Mouse (Mus musculus): ENCODE results near the gene Nckap5. TPM values are rescaled to one million over a fixed set of nuclear protein-coding genes. Genes with fewer than 3 reads are reported as not detected.
"Not testable (repeated sequence)": the region's sequence is repeated elsewhere in the genome, so short reads cannot be mapped to it uniquely, and the experiment has no call there.

Nckap5 gene
- polyA plus RNA-seq, 1 experiment from 2014 or later, result 4.8 TPM

DNA sequence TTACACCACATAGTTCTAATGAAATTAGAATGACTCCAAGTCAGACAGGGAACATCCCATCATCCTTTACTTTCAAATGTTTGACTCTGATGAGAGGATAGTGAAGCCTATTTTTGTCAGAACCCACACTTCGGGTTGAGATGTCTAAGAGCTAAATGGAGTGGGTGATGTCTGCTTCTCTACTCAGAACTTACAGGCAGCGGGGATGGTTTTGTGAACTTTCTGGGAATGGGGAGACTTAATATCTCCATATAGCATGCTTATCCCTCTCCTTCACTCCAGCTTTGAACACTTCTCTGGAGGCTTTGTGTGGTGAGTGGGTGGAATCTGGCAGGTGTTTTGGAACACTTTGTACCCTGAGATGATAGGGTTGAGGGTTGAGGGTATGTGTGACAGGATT, 698.3 kb downstream of the Nckap5 start:
- H3K4me3 ChIP-seq (ENCODE audit: low read depth, low read length), result no peak overlapping the region
- H3K9me3 ChIP-seq (ENCODE audit: control insufficient read depth, low read depth, low read length), result no peaks in the 10 kb centered on the region
- no peak overlapping the region for H3K4me2 ChIP-seq (replicated peaks; ENCODE audit: low read depth, low read length)
- no peaks in the 10 kb centered on the region for H3K4me1 ChIP-seq (ENCODE audit: control insufficient read depth, insufficient read depth, low read length)
- WGBS, result 91% methylated on average over 2 of the region's 2 CpGs
- ATAC-seq (ENCODE audit: insufficient number of reproducible peaks, insufficient read depth, low FRiP score, low read depth), result no peak
- no peaks in the 10 kb centered on the region for H3K36me3 ChIP-seq (ENCODE audit: control insufficient read depth, insufficient read depth, low read length)
- H3K9ac ChIP-seq (replicated peaks; ENCODE audit: low read depth, low read length), result no peak overlapping the region
- no peaks in the 10 kb centered on the region for H3K27me3 ChIP-seq (ENCODE audit: control insufficient read depth, insufficient read depth, low read length)
- no peak overlapping the region for H3K27ac ChIP-seq (ENCODE audit: low read length)

- Histone ChIP-seq H3K9me3 (ENCODE audit: control insufficient read depth, low read depth, low read length) (no peaks in the 10 kb centered on the region), H3K4me2 (replicated peaks; ENCODE audit: low read depth, low read length) (no peak overlapping the region), H3K27ac (ENCODE audit: low read length) (no peak overlapping the region), H3K27me3 (ENCODE audit: control insufficient read depth, insufficient read depth, low read length) (no peaks in the 10 kb centered on the region), H3K4me1 (ENCODE audit: control insufficient read depth, insufficient read depth, low read length) (no peaks in the 10 kb centered on the region), H3K9ac (replicated peaks; ENCODE audit: low read depth, low read length) (no peak overlapping the region), H3K4me3 (ENCODE audit: low read depth, low read length) (no peak overlapping the region), H3K36me3 (ENCODE audit: control insufficient read depth, insufficient read depth, low read length) (no peaks in the 10 kb centered on the region)
- 31% methylated on average over 1 of the region's 1 CpGs for WGBS
- ATAC-seq (ENCODE audit: insufficient number of reproducible peaks, insufficient read depth, low FRiP score, low read depth), result no peak
These were observed 701.5 kb downstream of the Nckap5 start for GRCm38 (mm10) chr1:126129129-126129528.

GRCm38 (mm10) chr1:126123111-126123510, 707.5 kb downstream of the Nckap5 start:
- no peaks in the 10 kb centered on the region for H3K36me3 ChIP-seq (ENCODE audit: control insufficient read depth, insufficient read depth, low read length)
- H3K4me2 ChIP-seq (replicated peaks; ENCODE audit: low read depth, low read length), result no peak overlapping the region
- WGBS, result 73% methylated on average over 5 of the region's 5 CpGs

DNA sequence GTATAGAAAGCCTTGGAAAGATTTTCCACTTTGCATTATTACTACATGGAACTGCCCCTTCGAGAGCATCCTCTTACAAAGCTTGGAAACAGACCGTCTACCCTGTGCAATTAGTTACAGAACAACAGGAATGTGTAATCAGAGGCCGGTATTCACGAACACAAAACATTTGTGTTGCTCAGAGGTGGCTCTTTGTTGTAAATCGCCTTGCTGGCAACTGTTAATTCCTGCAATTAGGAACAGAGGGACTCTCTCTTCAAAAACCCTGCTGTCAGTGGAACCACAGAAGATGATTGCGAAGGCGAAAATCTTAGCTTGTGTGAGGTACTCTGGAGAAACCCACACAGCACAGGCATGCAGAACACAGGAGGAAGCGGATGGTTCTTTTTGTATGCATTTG, 710.1 kb downstream of the Nckap5 start:
- Histone ChIP-seq H3K4me3 (ENCODE audit: low read depth, low read length) (no peak overlapping the region), H3K27ac (ENCODE audit: low read length) (no peak overlapping the region), H3K9ac (replicated peaks; ENCODE audit: low read depth, low read length) (no peak overlapping the region), H3K4me1 (ENCODE audit: control insufficient read depth, insufficient read depth, low read length) (no peaks in the 10 kb centered on the region), H3K36me3 (ENCODE audit: control insufficient read depth, insufficient read depth, low read length) (no peaks in the 10 kb centered on the region), H3K4me2 (replicated peaks; ENCODE audit: low read depth, low read length) (no peak overlapping the region), H3K9me3 (ENCODE audit: control insufficient read depth, low read depth, low read length) (no peaks in the 10 kb centered on the region), H3K27me3 (ENCODE audit: control insufficient read depth, insufficient read depth, low read length) (no peaks in the 10 kb centered on the region)
- WGBS, result 70% methylated on average over 8 of the region's 8 CpGs
- no peak for ATAC-seq (ENCODE audit: insufficient number of reproducible peaks, insufficient read depth, low FRiP score, low read depth)

More at GRCm38 (mm10) chr1:126123111-126123510, 707.5 kb downstream of the Nckap5 start:
- no peaks in the 10 kb centered on the region for H3K9me3 ChIP-seq (ENCODE audit: control insufficient read depth, low read depth, low read length)
- no peak for ATAC-seq (ENCODE audit: insufficient number of reproducible peaks, insufficient read depth, low FRiP score, low read depth)
- H3K9ac ChIP-seq (replicated peaks; ENCODE audit: low read depth, low read length), result no peak overlapping the region
- no peak overlapping the region for H3K4me3 ChIP-seq (ENCODE audit: low read depth, low read length)
- no peaks in the 10 kb centered on the region for H3K4me1 ChIP-seq (ENCODE audit: control insufficient read depth, insufficient read depth, low read length)
- no peak overlapping the region for H3K27ac ChIP-seq (ENCODE audit: low read length)
- no peaks in the 10 kb centered on the region for H3K27me3 ChIP-seq (ENCODE audit: control insufficient read depth, insufficient read depth, low read length)

- Histone ChIP-seq H3K27me3 (ENCODE audit: control insufficient read depth, insufficient read depth, low read length) (no peaks in the 10 kb centered on the region), H3K36me3 (ENCODE audit: control insufficient read depth, insufficient read depth, low read length) (no peaks in the 10 kb centered on the region), H3K4me3 (ENCODE audit: low read depth, low read length) (no peak overlapping the region), H3K4me1 (ENCODE audit: control insufficient read depth, insufficient read depth, low read length) (no peaks in the 10 kb centered on the region), H3K9ac (replicated peaks; ENCODE audit: low read depth, low read length) (no peak overlapping the region), H3K9me3 (ENCODE audit: control insufficient read depth, low read depth, low read length) (no peaks in the 10 kb centered on the region), H3K27ac (ENCODE audit: low read length) (no peak overlapping the region), H3K4me2 (replicated peaks; ENCODE audit: low read depth, low read length) (no peak overlapping the region)
- 80% methylated on average over 3 of the region's 3 CpGs for WGBS
- no peak for ATAC-seq (ENCODE audit: insufficient number of reproducible peaks, insufficient read depth, low FRiP score, low read depth)
These were observed 714.6 kb downstream of the Nckap5 start for GRCm38 (mm10) chr1:126116034-126116433.

- no peak overlapping the region for H3K4me2 ChIP-seq (replicated peaks; ENCODE audit: low read depth, low read length)
- H3K27ac ChIP-seq (ENCODE audit: low read length), result no peak overlapping the region
- H3K4me1 ChIP-seq (ENCODE audit: control insufficient read depth, insufficient read depth, low read length), result no peaks in the 10 kb centered on the region
- no peaks in the 10 kb centered on the region for H3K9me3 ChIP-seq (ENCODE audit: control insufficient read depth, low read depth, low read length)
- no peak overlapping the region for H3K9ac ChIP-seq (replicated peaks; ENCODE audit: low read depth, low read length)
- H3K36me3 ChIP-seq (ENCODE audit: control insufficient read depth, insufficient read depth, low read length), result no peaks in the 10 kb centered on the region
- 79% methylated on average over 3 of the region's 3 CpGs for WGBS
- ATAC-seq (ENCODE audit: insufficient number of reproducible peaks, insufficient read depth, low FRiP score, low read depth), result no peak
- no peak overlapping the region for H3K4me3 ChIP-seq (ENCODE audit: low read depth, low read length)
- H3K27me3 ChIP-seq (ENCODE audit: control insufficient read depth, insufficient read depth, low read length), result no peaks in the 10 kb centered on the region
These were observed 724.8 kb downstream of the Nckap5 start for GRCm38 (mm10) chr1:126105673-126106256.

GRCm38 (mm10) chr1:126094346-126094745, 736.3 kb downstream of the Nckap5 start:
- WGBS, result 63% methylated on average over 4 of the region's 4 CpGs
- no peak overlapping the region for H3K4me2 ChIP-seq (replicated peaks; ENCODE audit: low read depth, low read length)
- H3K27ac ChIP-seq (ENCODE audit: low read length), result no peak overlapping the region
- H3K4me1 ChIP-seq (ENCODE audit: control insufficient read depth, insufficient read depth, low read length), result no peaks in the 10 kb centered on the region
- H3K4me3 ChIP-seq (ENCODE audit: low read depth, low read length), result no peak overlapping the region
- no peaks in the 10 kb centered on the region for H3K27me3 ChIP-seq (ENCODE audit: control insufficient read depth, insufficient read depth, low read length)
- no peaks in the 10 kb centered on the region for H3K9me3 ChIP-seq (ENCODE audit: control insufficient read depth, low read depth, low read length)
- no peaks in the 10 kb centered on the region for H3K36me3 ChIP-seq (ENCODE audit: control insufficient read depth, insufficient read depth, low read length)
- ATAC-seq (ENCODE audit: insufficient number of reproducible peaks, insufficient read depth, low FRiP score, low read depth), result no peak
- no peak overlapping the region for H3K9ac ChIP-seq (replicated peaks; ENCODE audit: low read depth, low read length)

GRCm38 (mm10) chr1:126091979-126092378, 738.6 kb downstream of the Nckap5 start:
- not testable (repeated sequence) for H3K9ac ChIP-seq (replicated peaks; ENCODE audit: low read depth, low read length); H3K4me3 ChIP-seq (ENCODE audit: low read depth, low read length); H3K4me1 ChIP-seq (ENCODE audit: control insufficient read depth, insufficient read depth, low read length); H3K36me3 ChIP-seq (ENCODE audit: control insufficient read depth, insufficient read depth, low read length); H3K27ac ChIP-seq (ENCODE audit: low read length); H3K4me2 ChIP-seq (replicated peaks; ENCODE audit: low read depth, low read length); H3K27me3 ChIP-seq (ENCODE audit: control insufficient read depth, insufficient read depth, low read length); H3K9me3 ChIP-seq (ENCODE audit: control insufficient read depth, low read depth, low read length); ATAC-seq (ENCODE audit: insufficient number of reproducible peaks, insufficient read depth, low FRiP score, low read depth)
- WGBS, result 83% methylated on average over 2 of the region's 2 CpGs

DNA sequence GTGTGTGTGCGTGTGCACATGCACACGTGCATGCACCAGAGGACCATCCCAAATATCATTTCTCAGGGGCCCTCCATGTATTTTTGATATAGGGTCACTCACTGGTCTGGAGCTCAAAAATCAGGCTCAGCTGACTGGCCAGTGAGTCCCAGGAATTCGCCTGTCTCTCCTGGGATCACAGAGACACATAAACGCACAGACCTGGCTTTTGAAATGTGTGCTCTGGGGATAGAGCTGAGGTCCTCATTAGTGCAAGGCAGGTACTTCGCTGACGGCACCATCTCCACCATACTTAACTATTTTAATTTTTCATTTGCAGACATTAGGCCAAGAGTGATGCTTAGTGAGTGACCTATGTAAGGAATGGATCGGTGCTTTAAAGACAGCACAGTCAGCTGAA, 743.4 kb downstream of the Nckap5 start:
- Histone ChIP-seq H3K4me3 (ENCODE audit: low read depth, low read length) (no peak overlapping the region), H3K9me3 (ENCODE audit: control insufficient read depth, low read depth, low read length) (no peaks in the 10 kb centered on the region), H3K27ac (ENCODE audit: low read length) (no peak overlapping the region), H3K36me3 (ENCODE audit: control insufficient read depth, insufficient read depth, low read length) (no peaks in the 10 kb centered on the region), H3K27me3 (ENCODE audit: control insufficient read depth, insufficient read depth, low read length) (no peaks in the 10 kb centered on the region), H3K9ac (replicated peaks; ENCODE audit: low read depth, low read length) (no peak overlapping the region), H3K4me2 (replicated peaks; ENCODE audit: low read depth, low read length) (no peak overlapping the region), H3K4me1 (ENCODE audit: control insufficient read depth, insufficient read depth, low read length) (no peaks in the 10 kb centered on the region)
- WGBS, result 79% methylated on average over 7 of the region's 7 CpGs
- ATAC-seq (ENCODE audit: insufficient number of reproducible peaks, insufficient read depth, low FRiP score, low read depth), result no peak
